Mouse (Mus musculus) T-helper 17 cell (primary cell): ENCODE measurements around the gene Cnot6l.

Source experiments
- in situ Hi-C, 2 experiments: fragments of 300-600 bp; cut with MboI, MseI; formaldehyde crosslinking; loops; 1 replicate in 1 of 2; 2 replicates in 1 of 2; pipeline ENCODE4 v1.15.1; 2025; ENCODE audit warnings: high pct_unique_total_duplicates in 2 of 2

The Cnot6l gene

GRCm38 (mm10) chr5:96162399-96163331 is 1.3 kb downstream of the Cnot6l start:
- in situ Hi-C loops = loop anchor here in 1 of 2 experiments (25.0 kb wide), 1 partner anchor 2000 kb away; the partner anchor contains the start of gene Prdm8

GRCm38 (mm10) chr5:96161578-96162398 is 2.2 kb downstream of the Cnot6l start:
- in situ Hi-C loops = loop anchor here in 1 of 2 experiments (25.0 kb wide), 1 partner anchor 2001 kb away; the partner anchor contains the start of gene Prdm8

GRCm38 (mm10) chr5:96161263-96161577 is 2.8 kb downstream of the Cnot6l start:
- in situ Hi-C loops = loop anchor here in 1 of 2 experiments (25.0 kb wide), 1 partner anchor 2001 kb away; the partner anchor contains the start of gene Prdm8

DNA sequence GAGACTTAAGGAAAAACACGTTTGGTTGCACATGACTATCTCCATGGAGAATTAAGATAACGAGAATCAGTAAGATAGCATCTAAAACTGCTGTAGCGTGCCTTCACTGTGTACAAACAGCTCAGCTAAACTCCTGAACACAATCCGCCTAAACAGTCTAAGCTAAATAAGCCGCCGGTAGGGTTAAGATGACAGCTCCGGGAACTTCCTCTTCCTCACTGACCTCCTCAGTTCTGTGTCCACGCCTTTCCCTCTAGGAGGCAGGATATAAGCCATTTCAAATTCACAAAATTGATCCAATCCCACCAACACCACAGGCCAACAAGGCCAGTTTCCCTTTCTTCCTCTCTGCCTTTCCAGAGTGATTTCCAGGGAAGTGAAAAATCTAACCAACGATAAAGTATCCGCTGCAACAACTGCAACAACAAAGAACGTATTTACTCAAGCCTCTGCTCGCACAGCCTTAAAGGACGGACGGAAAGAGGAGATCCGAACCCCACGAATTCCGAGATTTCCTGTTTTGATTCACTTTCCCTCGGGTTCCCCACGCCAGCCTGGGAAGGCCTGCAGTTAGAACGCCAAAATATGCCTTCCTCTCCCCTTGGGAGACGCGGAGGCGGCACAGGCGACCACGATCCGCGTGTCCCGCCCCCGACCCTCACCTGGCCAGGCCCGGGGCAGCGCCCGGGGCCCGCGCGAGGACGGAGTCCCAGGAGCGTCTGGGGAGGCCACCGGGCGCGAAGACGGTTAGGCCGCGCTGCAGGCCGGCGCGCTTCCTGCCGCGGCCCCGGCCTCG is 3.3 kb downstream of the Cnot6l start:
- in situ Hi-C loops = loop anchor here in 1 of 2 experiments (25.0 kb wide), 1 partner anchor 2002 kb away; the partner anchor contains the start of gene Prdm8

DNA sequence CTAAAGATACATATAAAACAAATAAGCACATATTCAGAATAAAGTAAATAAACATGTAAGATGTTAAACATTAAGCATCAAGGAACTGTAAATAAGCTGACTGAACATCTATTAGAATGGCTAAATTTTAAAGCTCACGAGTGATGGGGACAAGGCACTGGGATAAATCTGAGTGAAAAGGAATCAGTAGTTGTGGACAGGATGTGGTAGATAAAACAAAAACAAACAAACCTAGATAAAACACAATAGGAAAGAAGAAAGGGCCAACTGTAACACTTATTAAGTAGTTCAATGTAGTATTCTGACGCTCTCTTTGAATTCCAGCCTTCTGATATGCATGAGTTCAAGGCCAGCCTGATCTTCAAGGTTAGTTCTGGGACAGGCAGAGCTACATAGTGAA is 21.6 kb downstream of the Cnot6l start:
- in situ Hi-C loops = no loop called here

DNA sequence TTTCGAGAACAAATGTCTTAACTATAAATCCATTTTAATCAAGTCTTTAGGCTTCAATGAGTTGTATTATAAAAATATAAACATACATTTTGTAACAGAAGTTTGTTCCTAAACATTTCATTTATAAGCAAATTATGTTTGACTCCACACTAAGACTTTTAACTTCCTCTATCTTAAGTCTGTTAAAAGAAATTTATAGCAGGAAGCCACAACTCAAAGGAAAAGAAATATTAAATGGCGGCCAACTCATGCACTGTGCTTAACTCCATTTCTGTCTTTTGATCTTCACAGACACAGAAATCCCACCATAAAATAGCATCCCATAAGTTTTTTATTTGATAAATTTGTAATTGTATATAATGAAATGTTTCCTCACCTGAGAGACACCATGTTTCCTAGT is 33.3 kb downstream of the Cnot6l start:
- in situ Hi-C loops = no loop called here

DNA sequence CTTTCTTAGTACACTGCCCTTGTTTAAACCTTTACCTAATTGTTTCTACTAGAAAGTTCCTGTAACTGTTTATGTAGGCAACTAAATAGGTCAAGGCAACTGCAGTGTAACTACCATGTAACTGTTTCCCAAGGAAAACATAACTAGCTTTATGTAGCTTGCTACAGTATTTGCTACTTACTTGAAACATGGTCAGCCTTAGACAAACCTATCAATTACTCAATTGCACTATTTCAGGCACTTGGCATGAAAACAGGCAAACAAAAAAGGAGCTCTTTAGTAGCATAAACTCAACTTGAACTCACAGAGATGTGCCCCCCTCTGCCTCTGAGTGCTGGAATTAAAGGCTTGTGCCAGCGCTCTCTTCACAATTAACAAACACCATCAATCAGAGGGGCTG is 37.1 kb downstream of the Cnot6l start:
- in situ Hi-C loops = no loop called here

DNA sequence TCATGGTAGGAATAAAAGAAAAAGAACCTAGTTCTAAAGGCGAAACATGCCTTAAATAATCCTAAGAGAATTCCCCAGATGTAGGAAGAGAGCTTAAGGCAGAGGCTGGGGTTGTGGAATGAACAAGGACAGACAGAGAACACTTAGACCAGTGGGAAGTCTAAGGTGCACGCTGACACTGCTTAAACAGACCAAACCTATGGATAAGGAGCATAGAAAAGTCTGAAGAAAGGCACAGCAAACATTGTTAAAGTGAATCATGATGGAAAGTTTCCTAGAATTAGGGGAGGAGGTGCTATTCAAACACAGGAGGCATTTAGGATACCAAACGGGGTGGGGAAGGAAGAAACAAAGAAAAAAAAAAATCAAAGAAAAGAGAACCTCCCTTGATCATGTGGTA is 49.0 kb downstream of the Cnot6l start:
- in situ Hi-C loops = no loop called here

DNA sequence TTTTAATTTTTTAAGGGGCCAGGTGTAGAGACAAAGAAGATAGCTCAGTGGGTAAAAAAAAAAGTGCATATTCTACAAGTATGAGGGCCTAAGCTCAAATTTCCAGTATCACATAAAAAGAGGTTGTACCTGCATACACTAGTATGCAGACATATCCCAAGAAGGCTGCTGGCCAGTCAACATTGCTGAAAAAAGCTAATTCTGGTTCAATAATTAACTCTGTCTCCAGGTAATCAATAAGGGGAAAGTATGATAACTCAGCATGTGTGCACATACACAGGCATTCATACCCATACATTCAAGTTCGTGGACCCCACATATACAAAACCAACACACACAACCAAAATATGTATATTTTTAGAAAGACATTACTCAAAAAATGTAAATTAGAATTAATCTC is 59.3 kb downstream of the Cnot6l start:
- in situ Hi-C loops = no loop called here

GRCm38 (mm10) chr5:96091468-96091867 is 72.5 kb downstream of the Cnot6l start:
- in situ Hi-C loops = no loop called here

- in situ Hi-C loops = no loop called here
These were observed 78.6 kb downstream of the Cnot6l start for GRCm38 (mm10) chr5:96085324-96085723.

- in situ Hi-C loops = no loop called here
These were observed 84.9 kb downstream of the Cnot6l start for GRCm38 (mm10) chr5:96079026-96079425.

- in situ Hi-C loops = no loop called here
These were observed 98.4 kb downstream of the Cnot6l start for GRCm38 (mm10) chr5:96065591-96065990.

DNA sequence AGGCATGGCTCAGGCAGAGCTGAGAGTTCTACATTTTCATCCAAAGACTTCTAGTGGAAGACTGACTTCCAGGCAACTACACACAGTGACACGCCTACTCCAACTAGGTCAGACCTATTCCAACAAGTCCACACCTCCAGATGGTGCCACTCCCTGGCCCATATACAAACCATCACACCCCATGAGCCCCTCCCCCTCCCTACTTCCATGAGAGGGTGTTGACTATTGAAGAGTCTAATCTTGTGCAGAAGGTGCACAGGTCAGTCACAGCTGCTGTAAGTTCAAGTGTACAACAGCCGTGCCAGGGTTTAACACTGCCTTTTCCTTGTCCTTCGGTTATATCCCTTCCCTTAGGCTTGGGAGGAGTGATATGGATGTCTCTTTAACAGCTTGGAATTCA is 121.5 kb downstream of the Cnot6l start:
- in situ Hi-C loops = no loop called here

GRCm38 (mm10) chr5:96041507-96042104 is 122.4 kb downstream of the Cnot6l start:
- in situ Hi-C loops = no loop called here

GRCm38 (mm10) chr5:96039188-96039840 is 124.7 kb downstream of the Cnot6l start:
- in situ Hi-C loops = no loop called here

- in situ Hi-C loops = no loop called here
These were observed 126.3 kb downstream of the Cnot6l start for GRCm38 (mm10) chr5:96037684-96038121.

- in situ Hi-C loops = no loop called here
These were observed 127.8 kb downstream of the Cnot6l start for GRCm38 (mm10) chr5:96036125-96036672.

- in situ Hi-C loops = no loop called here
These were observed 129.9 kb downstream of the Cnot6l start for GRCm38 (mm10) chr5:96034101-96034500.

- in situ Hi-C loops = no loop called here
These were observed 134.2 kb downstream of the Cnot6l start for GRCm38 (mm10) chr5:96029821-96030220.
